Mouse (Mus musculus) heart, embryonic 14.5 days (tissue): ENCODE data around the gene F12. TPM values are rescaled to one million over a fixed set of nuclear protein-coding genes. Genes with fewer than 3 reads are reported as not detected.
A peak's percentile ranks its signal among the peaks of the same experiment; 100 is the strongest.

Experiments
- ATAC-seq: fragments of 200-750 bp; cut with Nextera tagmentation; 2 replicates; pipeline ENCODE4 v1.8.0; 2017; ENCODE audit warnings: low read depth, moderate TSS enrichment; ENCODE audit not compliant: insufficient number of reproducible peaks, insufficient read depth, low FRiP score
- H3K27ac ChIP-seq, 2 experiments: fragments of 200-500 bp in 1 of 2; fragments of 300-500 bp in 1 of 2; sonication (generic) in 1 of 2; replicated peaks in 1 of 2; 2 replicates each; pipeline ENCODE4 v1.5.1; 2012 to 2014; ENCODE audit warnings: low read depth in 2 of 2, low read length in 2 of 2, control low read depth in 1 of 2, mild to moderate bottlenecking in 1 of 2, mixed read lengths in 1 of 2; ENCODE audit not compliant: control insufficient read depth in 1 of 2, insufficient read depth in 1 of 2
- H3K27me3 ChIP-seq: fragments of 300-500 bp; sonication (generic); 2 replicates; pipeline ENCODE4 v1.6.1; 2014; ENCODE audit warnings: mild to moderate bottlenecking, low read length, control low read depth; ENCODE audit not compliant: control insufficient read depth, insufficient read depth
- H3K36me3 ChIP-seq: fragments of 300-500 bp; sonication (generic); 2 replicates; pipeline ENCODE4 v1.6.1; 2014; ENCODE audit warnings: mild to moderate bottlenecking, control low read depth, low read length, mixed read lengths; ENCODE audit not compliant: control insufficient read depth, insufficient read depth
- H3K4me1 ChIP-seq, 2 experiments: fragments of 200-500 bp in 1 of 2; fragments of 300-500 bp in 1 of 2; sonication (generic) in 1 of 2; 2 replicates each; pipeline ENCODE4 v1.6.1; 2012 to 2014; ENCODE audit warnings: low read length in 2 of 2, control low read depth in 1 of 2, mixed read lengths in 1 of 2; ENCODE audit not compliant: control insufficient read depth in 2 of 2, insufficient read depth in 2 of 2
- H3K4me2 ChIP-seq: fragments of 300-500 bp; sonication (generic); 2 replicates; pipeline ENCODE4 v1.6.1; 2014; ENCODE audit warnings: mild to moderate bottlenecking, low read length
- H3K4me3 ChIP-seq, 2 experiments: fragments of 200-500 bp in 1 of 2; fragments of 300-500 bp in 1 of 2; sonication (generic) in 1 of 2; 2 replicates each; pipeline ENCODE4 v1.5.1; 2012 to 2014; ENCODE audit warnings: low read length in 2 of 2, mild to moderate bottlenecking in 2 of 2, control low read depth in 1 of 2, low read depth in 1 of 2, moderate library complexity in 1 of 2; ENCODE audit not compliant: control insufficient read depth in 1 of 2, insufficient read depth in 1 of 2
- H3K9ac ChIP-seq: fragments of 300-500 bp; sonication (generic); 2 replicates; pipeline ENCODE4 v1.6.1; 2014; ENCODE audit warnings: mild to moderate bottlenecking, low read length
- H3K9me3 ChIP-seq: fragments of 300-500 bp; sonication (generic); 2 replicates; pipeline ENCODE4 v1.6.1; 2016; ENCODE audit warnings: low read length, control low read depth; ENCODE audit not compliant: control insufficient read depth
- WGBS: fragments of 180-500 bp; shearing (Covaris S2); extraction: QIAGEN DNeasy Blood & Tissue Kit; methylation state at CpG from one replicate; pipeline ENCODE4 v1.1.7; 2014; 5-methylcytosine and 5-hydroxymethylcytosine counted together
- polyA plus RNA-seq: library from polyadenylated mRNA; unstranded; fragments of >200 nt; fragmentation: Nextera tagmentation; extraction: Ambion mirVana; gene quantifications from 2 replicates; pipeline ENCODE4 v1.2.1, GENCODE M21; 2014

F12 gene
- polyA plus RNA-seq, 1 experiment from 2014 or later = not detected

- peaks cover 36% of the 10 kb centered on the region for H3K36me3 ChIP-seq
- no peaks in the 10 kb centered on the region for H3K9me3 ChIP-seq
- no peak overlapping the region for H3K4me2 ChIP-seq
- no peak overlapping the region for H3K4me3 ChIP-seq
- no peak overlapping the region for H3K9ac ChIP-seq
- H3K27ac ChIP-seq = no peak overlapping the region
- WGBS = 90% methylated on average over 5 of the region's 5 CpGs
- H3K4me1 ChIP-seq = peaks cover 4 to 28% of the 10 kb centered on the region in 2 experiments
- H3K27me3 ChIP-seq = no peaks in the 10 kb centered on the region
- ATAC-seq = no peak
Measured at GRCm38 (mm10) chr13:55448131-55448530, 21.5 kb upstream of the F12 start.

- Histone ChIP-seq H3K9ac (no peak overlapping the region), H3K9me3 (no peaks in the 10 kb centered on the region), H3K27me3 (no peaks in the 10 kb centered on the region), H3K4me1 (peaks cover 4 to 28% of the 10 kb centered on the region in 2 experiments), H3K4me3 (no peak overlapping the region), H3K27ac (no peak overlapping the region), H3K36me3 (peaks cover 30% of the 10 kb centered on the region), H3K4me2 (no peak overlapping the region)
- 46% methylated on average over 3 of the region's 3 CpGs for WGBS
- no peak for ATAC-seq
Measured at GRCm38 (mm10) chr13:55447543-55447943, 20.9 kb upstream of the F12 start.

DNA sequence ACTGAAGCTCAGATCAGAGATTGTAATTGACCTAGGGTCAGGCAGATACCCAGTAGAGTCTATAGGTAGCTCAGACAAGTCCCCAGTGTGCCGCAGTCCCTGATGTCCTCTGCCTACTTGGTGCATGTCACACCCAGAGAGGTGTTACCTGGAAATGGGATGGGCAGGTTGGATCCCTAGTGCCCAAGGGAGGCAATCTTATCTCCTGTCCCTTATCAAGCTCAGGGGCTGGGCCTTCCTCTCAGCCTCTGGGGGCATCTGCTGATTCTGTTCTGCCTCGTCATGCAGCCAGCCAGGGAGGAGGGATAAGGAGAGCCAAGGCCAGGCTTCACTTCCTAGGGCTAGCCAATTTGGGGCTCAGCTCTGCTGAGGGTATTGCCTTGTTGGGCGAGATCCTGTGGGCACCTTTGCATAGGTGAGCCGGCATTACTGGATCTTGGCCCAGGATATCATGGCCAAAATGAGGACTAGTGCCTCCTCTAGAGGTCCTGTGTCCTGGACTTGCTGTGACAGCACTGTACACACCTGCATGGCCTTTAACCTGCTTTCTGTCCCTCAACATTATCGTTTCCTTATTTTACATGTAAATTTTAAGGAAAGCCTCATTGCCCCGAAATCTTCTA lies 20.0 kb upstream of the F12 start:
- H3K27ac ChIP-seq = no peak overlapping the region
- peak overlapping the region; percentile 5 to 78; a peak in 3 of 4 replicates for H3K4me3 ChIP-seq
- peak overlapping the region; percentile 89 for H3K4me2 ChIP-seq
- H3K36me3 ChIP-seq = peaks cover 20% of the 10 kb centered on the region
- no peak for ATAC-seq
- peaks cover 4 to 28% of the 10 kb centered on the region in 2 experiments for H3K4me1 ChIP-seq
- H3K9ac ChIP-seq = peak overlapping the region; percentile 94
- H3K27me3 ChIP-seq = no peaks in the 10 kb centered on the region
- WGBS = 72% methylated on average over 6 of the region's 6 CpGs
- H3K9me3 ChIP-seq = no peaks in the 10 kb centered on the region

- 1% methylated on average over 64 of the region's 66 CpGs for WGBS
Measured at GRCm38 (mm10) chr13:55445361-55446091, 18.9 kb upstream of the F12 start.

DNA sequence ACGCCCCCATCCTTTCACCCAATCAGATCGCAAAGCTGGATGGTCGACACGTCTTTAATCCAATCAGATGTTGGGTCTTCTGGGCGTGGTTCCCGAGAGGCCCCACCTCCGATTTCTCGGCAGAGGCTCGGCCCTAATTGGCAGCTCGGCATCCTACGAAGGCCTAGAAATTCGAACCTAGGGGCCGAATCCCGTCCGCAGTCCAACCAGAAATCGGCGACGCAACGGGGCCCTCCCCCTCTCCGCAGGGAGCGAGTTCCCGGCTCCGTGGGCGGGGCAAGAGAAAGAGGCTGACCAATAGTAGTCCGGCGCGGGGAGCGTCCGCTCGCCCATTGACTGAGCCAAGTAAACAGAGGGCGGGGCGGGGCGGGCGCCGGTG lies 18.3 kb upstream of the F12 start, which contains the start of gene Grk6:
Grk6 (plus strand) TSS at position 136 of the 379 bp plus-strand sequence.
- Histone ChIP-seq H3K27ac (peak within 1 kb of the TSS; percentile 93 to 99), H3K27me3 (no peaks in the 10 kb centered on the region), H3K4me2 (peak within 1 kb of the TSS; percentile 89), H3K9ac (peak within 1 kb of the TSS; percentile 94), H3K4me3 (peak within 1 kb of the TSS; percentile 78 to 95), H3K9me3 (no peaks in the 10 kb centered on the region), H3K36me3 (peaks cover 4% of the 10 kb centered on the region; the same call in 1 of the 2 replicates), H3K4me1 (peaks cover 4 to 26% of the 10 kb centered on the region in 2 experiments)
- WGBS = under 1% methylated on average over 34 of the region's 35 CpGs
- ATAC-seq = peak; percentile 97

More at GRCm38 (mm10) chr13:55445361-55446091, 18.9 kb upstream of the F12 start:
- Histone ChIP-seq H3K4me2 (peak overlapping the region; percentile 89), H3K4me3 (peak overlapping the region; percentile 78 to 95), H3K9ac (peak overlapping the region; percentile 94), H3K9me3 (no peaks in the 10 kb centered on the region), H3K4me1 (peaks cover 4 to 28% of the 10 kb centered on the region in 2 experiments), H3K27ac (peak overlapping the region; percentile 91 to 93), H3K36me3 (peaks cover 10% of the 10 kb centered on the region), H3K27me3 (no peaks in the 10 kb centered on the region)
- no peak for ATAC-seq

- H3K4me3 ChIP-seq = peak overlapping the region; percentile 78 to 95
- H3K27me3 ChIP-seq = no peaks in the 10 kb centered on the region
- H3K4me1 ChIP-seq = peaks cover 4 to 21% of the 10 kb centered on the region in 2 experiments
- H3K27ac ChIP-seq = peak overlapping the region; percentile 93 to 99
- H3K36me3 ChIP-seq = peaks cover under 1% of the 10 kb centered on the region; the same call in 1 of the 2 replicates
- WGBS = 1% methylated on average over 32 of the region's 33 CpGs
- H3K9ac ChIP-seq = peak overlapping the region; percentile 62
- peak overlapping the region; percentile 74 for H3K4me2 ChIP-seq
- no peaks in the 10 kb centered on the region for H3K9me3 ChIP-seq
- peak; percentile 64 for ATAC-seq
Measured at GRCm38 (mm10) chr13:55444286-55444936, 17.8 kb upstream of the F12 start.

DNA sequence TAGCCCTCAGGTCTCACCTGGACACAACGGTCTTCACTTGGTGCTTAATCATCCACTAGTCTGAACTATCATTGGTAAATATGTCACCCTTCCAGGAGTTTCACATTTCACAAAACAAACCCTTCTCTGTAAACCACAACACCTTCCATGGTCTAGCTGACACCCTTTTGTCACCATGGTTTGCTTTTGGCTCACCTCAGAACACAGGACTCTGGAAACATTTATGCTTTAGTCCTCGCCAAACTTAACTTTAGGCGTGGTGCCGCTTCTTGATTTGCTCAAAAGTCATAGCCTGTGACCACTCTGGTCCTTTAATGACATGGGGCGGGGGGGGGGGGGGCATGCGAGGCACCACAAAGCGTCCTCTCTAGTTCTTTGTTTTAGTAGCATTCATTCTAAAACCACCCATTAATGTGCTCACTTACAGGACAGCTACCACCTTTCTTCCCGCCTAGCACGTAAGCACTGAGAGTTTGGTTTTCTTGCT lies 17.2 kb upstream of the F12 start:
- Histone ChIP-seq H3K9me3 (no peaks in the 10 kb centered on the region), H3K27me3 (no peaks in the 10 kb centered on the region), H3K27ac (peak overlapping the region in 1 of 2 experiments; percentile 93; a peak in 2 of 4 replicates), H3K4me3 (peak overlapping the region; percentile 78 to 95; a peak in 3 of 4 replicates), H3K4me1 (peaks cover 4 to 21% of the 10 kb centered on the region in 2 experiments), H3K9ac (peak overlapping the region; percentile 62; the same call in 1 of the 2 replicates), H3K4me2 (peak overlapping the region; percentile 74), H3K36me3 (no peaks in the 10 kb centered on the region)
- ATAC-seq = no peak
- whole genome bisulfite sequencing = 39% methylated on average over 9 of the region's 9 CpGs
